Mouse (Mus musculus) G1E (cell line): Measurements from ENCODE around the gene Hpf1. TPM values are rescaled to one million over a fixed set of nuclear protein-coding genes. Genes with fewer than 3 reads are reported as not detected.

ENCODE experiments used
- ATAC-seq: 2 replicates; pipeline ENCODE4 v1.8.0; 2016; ENCODE audit warnings: mild to moderate bottlenecking; ENCODE audit not compliant: insufficient number of reproducible peaks, poor library complexity, low FRiP score, severe bottlenecking; ENCODE audit errors: extremely low read depth
- DNase-seq: peaks from one replicate; pipeline ENCODE4 v3.0.0; 2012; ENCODE audit warnings: low spot score
- H3K27me3 ChIP-seq: 2 replicates; pipeline ENCODE4 v1.6.1; 2012; ENCODE audit warnings: mild to moderate bottlenecking, low read length, inconsistent platforms; ENCODE audit not compliant: insufficient read depth
- H3K36me3 ChIP-seq: replicated peaks from 2 replicates; pipeline ENCODE3; 2012; ENCODE audit warnings: mild to moderate bottlenecking, inconsistent platforms
- H3K4me1 ChIP-seq: 2 replicates; pipeline ENCODE4 v1.6.1; 2012; ENCODE audit warnings: low read depth, low read length, inconsistent platforms, mixed read lengths; ENCODE audit not compliant: insufficient read depth
- H3K4me3 ChIP-seq: 2 replicates; pipeline ENCODE4 v1.5.1; 2012; ENCODE audit warnings: low read depth, mild to moderate bottlenecking, inconsistent platforms, low read length, moderate library complexity, mixed read lengths
- H3K9me3 ChIP-seq: replicated peaks from 2 replicates; pipeline ENCODE4 v1.6.1; 2012; ENCODE audit warnings: inconsistent platforms
- CTCF ChIP-seq: IDR thresholded peaks from 2 replicates; pipeline ENCODE4 v1.5.1; 2012; ENCODE audit warnings: low read depth, low read length, inconsistent platforms, mixed read lengths
- GATA1 ChIP-seq: IDR thresholded peaks from 2 replicates; pipeline ENCODE4 v1.6.1; 2012; ENCODE audit warnings: borderline replicate concordance, low read length, inconsistent platforms, mixed read lengths
- GATA2 ChIP-seq: IDR thresholded peaks from 2 replicates; pipeline ENCODE4 v1.6.1; 2012; ENCODE audit warnings: low read depth, low read length, inconsistent platforms, borderline replicate concordance
- POLR2AphosphoS5 ChIP-seq: IDR thresholded peaks from 2 replicates; pipeline ENCODE4 v1.6.1; 2012; ENCODE audit warnings: low read depth, low read length, inconsistent platforms; ENCODE audit not compliant: insufficient replicate concordance
- TAL1 ChIP-seq: conservative IDR thresholded peaks from 2 replicates; pipeline ENCODE4 v1.6.1; 2012; ENCODE audit warnings: low read depth, low read length, inconsistent platforms, mixed read lengths
- polyA plus RNA-seq: library from polyadenylated mRNA; stranded (reverse); fragments of >175 nt; gene quantifications from 2 replicates; pipeline ENCODE4 v1.2.3, GENCODE M21; 2012
- total RNA-seq, 2 experiments: library from RNA; stranded (forward) in 1 of 2; stranded (reverse) in 1 of 2; fragments of 200-1000 nt in 1 of 2; fragments of >200 nt in 1 of 2; fragmentation: Nextera tagmentation in 1 of 2; gene quantifications; 2 replicates each; pipeline ENCODE4 v1.2.3; 2014 to 2017

Hpf1 gene
- total RNA-seq (2014; fragmentation: Nextera tagmentation) (143 and 180 TPM in 2 replicates), total RNA-seq (2017) (106 and 125 TPM in 2 replicates), polyA plus RNA-seq (7.3 and 9.8 TPM in 2 replicates)

DNA sequence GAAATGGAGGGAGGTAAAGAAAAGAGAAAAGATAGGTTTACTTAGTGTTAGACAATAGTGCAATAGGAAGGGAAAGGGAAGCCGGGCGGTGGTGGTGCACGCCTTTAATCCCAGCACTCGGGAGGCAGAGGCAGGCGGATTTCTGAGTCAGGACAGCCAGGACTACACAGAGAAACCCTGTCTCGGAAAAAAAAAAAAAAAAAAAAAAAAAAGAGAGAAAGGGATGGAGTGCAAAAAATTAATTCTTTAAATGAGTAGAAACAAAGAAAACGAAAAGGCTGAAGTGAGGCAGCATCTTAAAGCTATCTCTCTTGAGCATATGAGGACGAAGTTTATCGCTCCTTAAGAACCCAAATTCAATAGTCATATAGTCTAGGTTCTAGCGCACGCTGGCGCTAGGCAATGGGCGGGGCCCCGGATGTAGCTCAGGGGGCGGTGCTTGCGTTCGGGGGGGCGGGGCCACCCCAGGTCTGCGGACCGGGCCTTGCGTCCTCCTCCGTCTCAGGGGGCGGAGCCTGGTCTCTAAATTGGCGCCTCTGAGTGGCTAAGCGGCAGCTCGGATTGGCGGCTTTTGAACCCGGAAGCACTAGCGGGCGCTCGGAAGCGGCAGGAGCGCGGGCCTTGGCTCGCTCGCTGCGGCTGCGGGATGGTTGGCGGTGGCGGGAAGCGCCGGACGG lies at the start of gene Hpf1:
Hpf1 (plus strand) TSS at position 576 of the 677 bp plus-strand sequence.
- H3K4me1 ChIP-seq: peaks cover 59% of the 10 kb centered on the region
- ATAC-seq: peak; percentile 91

GRCm38 (mm10) chr8:60842388-60842787 lies 47.8 kb upstream of the Hpf1 start:
- DNase-seq: no peak
- ATAC-seq: no peak; the same call in 1 of the 2 replicates
- H3K9me3 ChIP-seq: no peaks in the 10 kb centered on the region
- no peaks in the 10 kb centered on the region for H3K36me3 ChIP-seq
- TF ChIP-seq GATA1: no peak
- no peak for TF ChIP-seq CTCF
- no peak for TF ChIP-seq TAL1
- TF ChIP-seq GATA2: no peak
- no peak for TF ChIP-seq POLR2AphosphoS5
- H3K4me1 ChIP-seq: no peaks in the 10 kb centered on the region; the same call in 1 of the 2 replicates
- H3K4me3 ChIP-seq: no peak overlapping the region
- peaks cover 7% of the 10 kb centered on the region; the same call in 1 of the 2 replicates for H3K27me3 ChIP-seq

More for the DNA sequence above, at the start of gene Hpf1:
- Histone ChIP-seq H3K4me3 (peak within 1 kb of the TSS; percentile 94), H3K36me3 (peaks cover 35% of the 10 kb centered on the region), H3K27me3 (0 out of 2 replicates have a peak, but pooled peaks cover 3% of the 10 kb centered on the region), H3K9me3 (no peaks in the 10 kb centered on the region; the same call in 1 of the 2 replicates)
- DNase-seq: peak; percentile 96
- TF ChIP-seq GATA2: no peak
- TF ChIP-seq GATA1: no peak
- no peak for TF ChIP-seq TAL1
- no peak for TF ChIP-seq POLR2AphosphoS5
- no peak for TF ChIP-seq CTCF

DNA sequence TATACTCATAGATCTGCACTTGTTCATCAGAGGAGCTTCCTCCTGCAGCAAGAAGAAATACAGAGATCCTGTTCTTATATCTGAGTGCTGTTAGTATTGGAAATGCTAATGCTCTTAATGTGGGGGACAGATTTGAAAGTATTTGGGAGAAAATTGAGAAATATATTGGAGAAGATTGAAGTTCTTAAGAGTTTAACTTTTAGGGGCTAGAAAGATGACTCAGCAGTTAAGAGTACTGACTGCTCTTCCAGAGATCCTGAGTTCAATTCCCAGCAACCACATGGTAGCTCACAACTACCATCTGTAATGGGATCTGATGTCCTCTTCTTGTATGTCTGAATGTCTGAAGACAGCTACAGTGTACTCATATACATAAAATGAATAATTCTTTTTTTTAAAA lies 32.7 kb upstream of the Hpf1 start:
- peaks cover 33% of the 10 kb centered on the region for H3K4me1 ChIP-seq
- no peak for ATAC-seq

DNA sequence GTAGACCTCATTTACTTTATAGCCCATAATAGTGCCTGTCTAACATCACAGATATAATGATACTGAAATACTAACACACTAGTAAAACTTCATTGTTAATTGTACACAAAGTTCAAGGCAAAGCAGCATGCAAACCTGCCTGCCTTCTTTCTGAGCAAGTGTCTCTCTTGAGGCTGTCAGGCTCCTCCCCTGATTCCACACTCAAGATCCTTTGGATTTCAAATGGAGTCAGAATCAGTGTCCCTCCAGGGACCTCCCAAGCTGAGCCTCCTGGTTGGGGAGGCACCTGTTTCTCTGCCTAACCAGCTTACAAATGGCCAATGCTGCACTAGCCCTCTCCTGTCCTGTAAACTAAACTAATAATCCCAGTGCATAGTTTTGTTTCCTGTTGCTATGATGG lies 32.1 kb upstream of the Hpf1 start:
- ATAC-seq (no peak), DNase-seq (no peak)
- H3K4me3 ChIP-seq: no peak overlapping the region
- no peaks in the 10 kb centered on the region for H3K27me3 ChIP-seq
- H3K36me3 ChIP-seq: no peaks in the 10 kb centered on the region
- peaks cover 33% of the 10 kb centered on the region for H3K4me1 ChIP-seq
- no peaks in the 10 kb centered on the region for H3K9me3 ChIP-seq
- no peak for TF ChIP-seq TAL1
- no peak for TF ChIP-seq CTCF
- no peak for TF ChIP-seq GATA1
- TF ChIP-seq POLR2AphosphoS5: no peak
- TF ChIP-seq GATA2: no peak

More for the DNA sequence above, 32.7 kb upstream of the Hpf1 start:
- TF ChIP-seq GATA2: no peak
- no peak for TF ChIP-seq GATA1
- no peak for TF ChIP-seq CTCF
- TF ChIP-seq POLR2AphosphoS5: no peak
- no peak for TF ChIP-seq TAL1
- Histone ChIP-seq H3K36me3 (no peaks in the 10 kb centered on the region), H3K27me3 (no peaks in the 10 kb centered on the region), H3K4me3 (no peak overlapping the region), H3K9me3 (no peaks in the 10 kb centered on the region)
- no peak for DNase-seq

GRCm38 (mm10) chr8:60858911-60859476 lies 31.2 kb upstream of the Hpf1 start:
- peaks cover 35% of the 10 kb centered on the region for H3K4me1 ChIP-seq
- no peak for ATAC-seq

GRCm38 (mm10) chr8:60859605-60860004 lies 30.6 kb upstream of the Hpf1 start:
- DNase-seq (peak; percentile 71), ATAC-seq (peak; percentile 99)

More at GRCm38 (mm10) chr8:60858911-60859476, 31.2 kb upstream of the Hpf1 start:
- H3K4me3 ChIP-seq: no peak overlapping the region; the same call in 1 of the 2 replicates
- TF ChIP-seq TAL1 (no peak), POLR2AphosphoS5 (no peak), GATA2 (no peak), CTCF (no peak), GATA1 (no peak)
- no peaks in the 10 kb centered on the region for H3K9me3 ChIP-seq
- H3K36me3 ChIP-seq: no peaks in the 10 kb centered on the region
- no peaks in the 10 kb centered on the region for H3K27me3 ChIP-seq
- DNase-seq: no peak

More at GRCm38 (mm10) chr8:60859605-60860004, 30.6 kb upstream of the Hpf1 start:
- H3K4me1 ChIP-seq: peaks cover 37% of the 10 kb centered on the region
- TF ChIP-seq GATA1 (no peak), TAL1 (peak; percentile 78)
- H3K4me3 ChIP-seq: peak overlapping the region; percentile 61; the same call in 1 of the 2 replicates
- H3K9me3 ChIP-seq: no peaks in the 10 kb centered on the region
- H3K36me3 ChIP-seq: no peaks in the 10 kb centered on the region
- H3K27me3 ChIP-seq: no peaks in the 10 kb centered on the region
